Mouse (Mus musculus) monocyte, adult 59 days (primary cell): ENCODE data around the gene Ints6l. TPM values are rescaled to one million over a fixed set of nuclear protein-coding genes. Genes with fewer than 3 reads are reported as not detected.

Experiments used
- total RNA-seq, 2 experiments: library from RNA; stranded (reverse); gene quantifications; one replicate each; pipeline ENCODE4 v1.2.4; 2023

Gene Ints6l
- 10 to 100 TPM; 76.7 to 80.6 TPM for total RNA-seq

GRCm38 (mm10) chrX:56454671-56455371 is at the start of gene Ints6l:
Gene Ints6l, plus strand, starts transcription at chrX:56454857.

GRCm38 (mm10) chrX:56447524-56448015 is 7.1 kb upstream of the Ints6l start, which contains the start of gene Gm2174:
Gene Gm2174, plus strand, starts transcription at chrX:56447965.

GRCm38 (mm10) chrX:56524442-56524841 is 69.8 kb downstream of the Ints6l start, which contains the start of gene Gm10477:
Gene Gm10477, plus strand, starts transcription at chrX:56524742.

DNA sequence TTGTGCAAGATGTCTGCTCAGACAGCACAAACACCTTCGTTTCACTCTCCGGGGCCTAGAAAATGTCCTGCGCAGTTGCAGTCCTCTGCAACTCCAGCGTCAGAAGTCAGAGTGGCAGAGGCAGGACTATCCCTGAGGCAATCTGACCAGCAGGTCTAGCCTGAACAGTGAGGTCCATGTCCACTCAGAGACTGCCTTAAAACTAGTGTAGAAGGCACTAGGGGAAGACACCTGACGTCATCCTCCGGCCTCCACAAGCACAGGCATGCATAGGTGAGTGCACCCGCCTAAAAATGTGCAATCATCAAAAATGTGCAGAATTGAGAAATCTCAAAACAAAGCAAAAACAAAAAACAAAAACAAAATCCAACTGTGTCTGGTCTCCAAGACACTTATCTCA is 94.8 kb downstream of the Ints6l start, which contains the start of gene Gm648:
Gm648 (minus strand) TSS at position 101 of the 400 bp plus-strand sequence.

Other genes starting within 250 kb of the Ints6l start
- gene Gm773, start 242.0 kb upstream of the Ints6l start, total RNA-seq: not detected
- under 1 TPM; 0.21 to 0.29 TPM for gene Zfp449, start 108.5 kb upstream of the Ints6l start, total RNA-seq
- gene Smim10l2a, start 80.3 kb upstream of the Ints6l start, total RNA-seq: not detected
- not detected for gene Gm2174, start 6.9 kb upstream of the Ints6l start, total RNA-seq
- gene Gm10477, start 69.9 kb downstream of the Ints6l start, total RNA-seq: not detected
- gene Gm648, start 94.7 kb downstream of the Ints6l start, total RNA-seq: not detected
- gene Mmgt1, start 143.2 kb downstream of the Ints6l start, total RNA-seq: 1 to 10 TPM; 9.6 to 9.7 TPM
- gene Slc9a6, start 154.9 kb downstream of the Ints6l start, total RNA-seq: 10 to 100 TPM; 12.2 to 16.5 TPM